Mouse (Mus musculus): Measurements from ENCODE around the gene Rab35. TPM values are rescaled to one million over a fixed set of nuclear protein-coding genes. Genes with fewer than 3 reads are reported as not detected.

Gene Rab35
- polyA plus RNA-seq, 1 experiment from 2014 or later = 17.5 TPM

DNA sequence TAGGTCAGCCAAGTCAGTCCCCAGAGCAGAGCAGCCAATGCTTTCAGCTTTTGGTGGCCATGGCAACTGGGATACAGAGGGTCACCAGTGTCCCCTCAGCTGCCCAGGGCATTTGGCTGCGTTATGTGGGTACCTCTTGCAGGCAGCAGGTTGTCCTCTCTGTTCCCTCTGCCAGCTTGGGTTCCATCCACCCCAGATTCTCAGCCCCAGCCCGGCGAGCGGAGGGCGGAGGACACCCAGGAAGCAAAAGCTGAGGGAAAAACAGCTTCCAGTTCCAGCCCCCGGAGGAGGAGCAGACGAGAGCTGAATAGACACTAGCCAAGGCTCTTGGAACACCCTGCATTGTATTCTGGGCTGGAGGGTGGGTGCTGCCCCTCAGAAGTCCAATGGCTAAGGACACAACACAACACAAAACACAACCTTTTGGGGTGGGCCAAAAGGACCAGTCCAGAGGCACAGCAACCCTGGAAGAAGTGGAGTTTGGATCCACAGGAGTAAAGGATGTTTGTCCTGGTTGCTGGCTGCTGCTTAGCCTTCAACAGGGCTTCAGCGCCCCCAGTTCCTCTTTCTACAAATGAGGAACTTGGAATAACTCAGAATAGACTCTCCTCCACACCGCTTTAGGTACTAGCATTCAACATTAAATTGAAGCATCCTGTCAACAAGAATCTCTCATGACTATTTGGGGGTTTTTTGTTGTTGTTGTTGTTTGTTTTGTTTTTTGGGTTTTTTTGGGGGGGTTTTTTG lies 7.8 kb upstream of the Rab35 start:
- Histone ChIP-seq H3K27me3 (no peaks in the 10 kb centered on the region), H3K9ac (replicated peaks) (0 out of 2 replicates have a peak overlapping the region, but pooled peaks have one; percentile 11), H3K4me1 (no peaks in the 10 kb centered on the region), H3K27ac (replicated peaks) (no peak overlapping the region), H3K4me3 (no peak overlapping the region), H3K4me2 (replicated peaks) (no peak overlapping the region), H3K9me3 (no peaks in the 10 kb centered on the region), H3K36me3 (peaks cover 37% of the 10 kb centered on the region)
- WGBS = 73% methylated on average over 9 of the region's 9 CpGs
- no peak for ATAC-seq (ENCODE audit: low FRiP score, low read depth)

DNA sequence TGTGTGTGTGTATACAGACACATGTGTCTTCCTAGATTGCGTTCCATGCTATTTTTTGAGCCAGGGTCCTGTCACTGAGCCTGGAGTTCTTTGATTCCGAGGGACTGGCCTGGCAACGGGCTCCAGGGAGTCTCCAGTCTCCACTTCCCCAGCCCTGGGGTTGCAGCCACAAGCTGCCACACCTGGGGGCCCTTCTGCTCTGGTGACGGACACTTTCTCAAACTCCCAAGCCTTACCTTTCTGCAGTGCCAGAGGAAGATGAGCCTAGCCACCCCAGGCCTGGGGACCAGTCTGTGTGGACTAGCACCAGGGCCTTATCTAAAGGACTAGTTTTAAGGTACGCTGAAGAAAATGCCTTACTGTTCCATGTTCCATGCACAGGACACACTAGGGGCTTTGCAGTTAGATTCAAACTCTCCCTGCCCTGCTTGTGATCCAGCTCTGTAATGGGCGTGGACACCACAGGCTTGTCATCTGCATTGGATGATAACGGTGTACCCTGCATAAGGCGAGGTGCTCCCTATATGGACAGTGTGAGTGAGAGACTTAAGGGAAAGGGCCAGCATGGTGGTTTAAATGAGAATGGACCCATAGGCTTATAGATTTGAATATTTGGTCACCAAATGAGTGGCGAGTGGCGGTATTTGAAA lies 5.3 kb upstream of the Rab35 start:
- Histone ChIP-seq H3K4me3 (no peak overlapping the region), H3K36me3 (peaks cover 13% of the 10 kb centered on the region), H3K4me1 (peaks cover 3% of the 10 kb centered on the region), H3K9ac (replicated peaks) (no peak overlapping the region), H3K9me3 (no peaks in the 10 kb centered on the region), H3K27me3 (no peaks in the 10 kb centered on the region), H3K27ac (replicated peaks) (no peak overlapping the region), H3K4me2 (replicated peaks) (no peak overlapping the region)
- 90% methylated on average over 10 of the region's 10 CpGs for WGBS
- ATAC-seq (ENCODE audit: low FRiP score, low read depth) = no peak

DNA sequence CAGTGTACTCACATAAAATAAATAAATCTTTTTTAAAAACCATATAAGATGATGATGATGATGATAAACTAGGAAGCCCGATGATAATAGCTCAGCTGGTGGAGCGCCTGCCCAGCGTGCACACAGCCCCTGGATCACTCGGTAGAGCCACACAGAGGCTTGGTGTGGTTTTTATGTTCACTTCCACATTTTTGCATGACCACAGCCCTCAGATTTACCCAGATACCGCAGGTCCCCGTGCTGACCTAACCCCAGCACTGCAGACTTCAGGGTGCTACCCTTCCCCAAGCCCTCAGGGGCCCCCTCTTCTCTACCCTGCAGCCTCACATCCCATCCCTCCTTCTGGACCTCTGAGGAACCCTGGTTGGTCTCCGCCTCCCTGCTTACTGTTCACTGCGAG lies 3.6 kb upstream of the Rab35 start:
- Histone ChIP-seq H3K4me3 (no peak overlapping the region), H3K27me3 (no peaks in the 10 kb centered on the region), H3K4me1 (peaks cover 12% of the 10 kb centered on the region), H3K36me3 (peaks cover 2% of the 10 kb centered on the region; the same call in 1 of the 2 replicates), H3K27ac (replicated peaks) (no peak overlapping the region), H3K4me2 (replicated peaks) (no peak overlapping the region), H3K9me3 (no peaks in the 10 kb centered on the region), H3K9ac (replicated peaks) (no peak overlapping the region)
- no peak for ATAC-seq (ENCODE audit: low FRiP score, low read depth)
- 77% methylated on average over 8 of the region's 8 CpGs for WGBS

DNA sequence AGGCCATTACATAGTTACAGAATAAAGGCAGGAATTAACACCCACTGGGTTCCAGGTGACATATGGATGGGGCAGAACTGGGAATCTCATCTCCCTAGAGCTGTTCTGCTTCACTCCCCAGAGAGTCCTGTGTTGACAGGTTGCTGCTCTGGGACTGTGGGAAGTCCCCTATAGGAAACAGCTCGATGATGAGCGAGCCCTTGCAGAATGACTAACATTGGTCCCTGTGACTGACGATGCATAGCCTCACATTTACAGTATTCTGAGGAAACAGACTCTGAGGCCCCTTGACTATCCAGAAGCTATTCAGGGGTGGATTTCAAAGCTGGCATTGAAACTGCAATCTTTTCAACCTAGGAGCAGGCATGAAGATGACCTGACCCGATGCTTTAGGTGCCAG lies 2.0 kb upstream of the Rab35 start:
- Histone ChIP-seq H3K4me3 (no peak overlapping the region), H3K36me3 (no peaks in the 10 kb centered on the region), H3K9ac (replicated peaks) (no peak overlapping the region), H3K9me3 (no peaks in the 10 kb centered on the region), H3K27me3 (no peaks in the 10 kb centered on the region), H3K4me2 (replicated peaks) (no peak overlapping the region), H3K4me1 (peaks cover 24% of the 10 kb centered on the region), H3K27ac (replicated peaks) (no peak overlapping the region)
- WGBS = 84% methylated on average over 4 of the region's 4 CpGs
- ATAC-seq (ENCODE audit: low FRiP score, low read depth) = no peak

DNA sequence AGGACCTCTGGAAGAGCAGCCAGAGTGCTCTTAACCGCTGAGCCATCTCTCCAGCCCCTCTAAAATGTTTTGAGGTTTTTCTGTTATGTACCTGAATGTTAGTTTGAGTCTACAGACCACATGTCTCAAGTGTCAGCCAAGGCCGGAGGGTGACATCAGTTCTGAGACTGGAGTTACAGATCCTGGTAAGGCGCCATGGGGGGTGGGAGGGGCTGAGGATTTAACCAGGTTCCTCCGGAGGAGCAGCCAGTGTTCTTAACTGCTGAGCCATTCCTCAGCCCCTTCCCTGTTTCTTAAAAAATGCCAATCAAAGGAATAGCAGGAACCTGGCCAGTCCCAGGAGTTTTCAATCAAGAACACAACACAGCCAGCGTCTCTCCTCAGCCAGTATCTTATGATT lies 1.4 kb upstream of the Rab35 start:
- H3K9me3 ChIP-seq = no peaks in the 10 kb centered on the region
- no peak for ATAC-seq (ENCODE audit: low FRiP score, low read depth)
- H3K27ac ChIP-seq (replicated peaks) = no peak overlapping the region
- 41% methylated on average over 5 of the region's 5 CpGs for WGBS
- peak overlapping the region; percentile 82; the same call in 1 of the 2 replicates for H3K4me2 ChIP-seq (replicated peaks)
- H3K4me3 ChIP-seq = no peak overlapping the region
- H3K9ac ChIP-seq (replicated peaks) = no peak overlapping the region
- H3K36me3 ChIP-seq = no peaks in the 10 kb centered on the region
- peaks cover 25% of the 10 kb centered on the region for H3K4me1 ChIP-seq
- H3K27me3 ChIP-seq = no peaks in the 10 kb centered on the region

DNA sequence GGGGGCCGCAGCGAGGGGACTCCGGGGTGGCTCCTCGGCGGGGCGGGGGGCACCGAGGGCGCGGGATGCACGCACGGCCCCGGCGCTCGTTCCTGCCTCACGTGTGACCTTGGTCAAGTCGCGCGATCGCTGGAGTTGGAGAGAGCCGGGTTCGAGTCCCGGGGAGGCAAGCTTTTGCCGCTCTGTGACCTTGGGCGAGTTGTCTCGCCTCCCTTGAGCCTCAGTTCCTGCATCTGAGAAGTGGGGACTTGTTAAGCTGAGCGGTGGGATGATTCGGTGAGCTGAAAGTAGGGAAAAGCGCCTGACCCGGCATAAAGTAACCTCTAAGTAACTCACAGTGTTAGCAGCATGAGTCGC lies 628 bp downstream of the Rab35 start:
- ATAC-seq (ENCODE audit: low FRiP score, low read depth) = no peak

DNA sequence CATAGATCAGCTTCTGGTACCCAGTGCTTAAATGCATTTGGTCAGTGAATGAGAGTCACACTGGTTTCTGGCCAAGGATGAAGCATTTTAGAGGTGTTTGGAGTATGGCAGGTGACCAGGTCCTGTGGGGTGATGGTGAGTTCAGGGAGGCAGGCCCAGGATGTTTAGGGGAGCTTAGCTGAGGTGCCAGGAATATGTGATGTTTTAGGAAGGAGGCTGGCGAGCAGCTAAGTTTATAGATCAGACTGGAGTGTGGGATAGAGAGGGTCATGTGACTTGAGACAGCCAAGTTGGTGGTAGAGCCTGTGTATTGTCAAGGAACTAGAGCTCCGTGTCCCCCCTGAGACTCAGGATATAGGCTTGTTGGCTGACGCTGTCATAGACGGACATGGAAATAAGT lies 1.4 kb downstream of the Rab35 start:
- H3K9ac ChIP-seq (replicated peaks) = peak overlapping the region; percentile 90
- no peak overlapping the region for H3K27ac ChIP-seq (replicated peaks)
- H3K4me2 ChIP-seq (replicated peaks) = peak overlapping the region; percentile 71
- H3K9me3 ChIP-seq = no peaks in the 10 kb centered on the region
- no peak for ATAC-seq (ENCODE audit: low FRiP score, low read depth)
- H3K4me3 ChIP-seq = peak overlapping the region; percentile 88
- peaks cover 25% of the 10 kb centered on the region for H3K4me1 ChIP-seq
- H3K36me3 ChIP-seq = 0 out of 2 replicates have a peak, but pooled peaks cover 7% of the 10 kb centered on the region
- H3K27me3 ChIP-seq = no peaks in the 10 kb centered on the region
- 70% methylated on average over 4 of the region's 4 CpGs for WGBS

More for the DNA sequence above, 628 bp downstream of the Rab35 start:
- Histone ChIP-seq H3K4me1 (peaks cover 25% of the 10 kb centered on the region), H3K9ac (replicated peaks) (peak overlapping the region; percentile 90), H3K9me3 (no peaks in the 10 kb centered on the region), H3K36me3 (0 out of 2 replicates have a peak, but pooled peaks cover 1% of the 10 kb centered on the region), H3K27me3 (no peaks in the 10 kb centered on the region), H3K4me2 (replicated peaks) (peak overlapping the region; percentile 71), H3K27ac (replicated peaks) (peak overlapping the region; percentile 91), H3K4me3 (peak overlapping the region; percentile 88)
- 2% methylated on average over 30 of the region's 30 CpGs for WGBS

DNA sequence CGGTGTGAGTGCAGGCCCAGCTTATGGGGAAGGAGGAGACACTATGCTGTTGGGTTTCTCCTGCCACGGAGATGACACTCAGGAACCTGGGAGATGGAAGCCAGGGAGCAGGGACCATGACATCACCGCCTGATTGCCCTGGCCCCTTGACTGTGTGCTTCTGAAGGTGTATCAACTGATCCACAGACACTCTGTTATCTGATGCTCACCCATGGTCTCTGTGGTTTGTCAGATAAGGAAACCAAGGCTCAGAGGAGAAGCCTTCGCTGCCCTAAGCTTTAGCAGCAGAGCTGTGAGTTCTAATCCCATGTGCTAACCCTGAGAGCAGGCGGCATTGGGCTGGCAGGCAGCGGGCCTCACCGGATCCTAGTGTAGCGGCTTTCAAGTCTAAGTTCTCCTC lies 2.3 kb downstream of the Rab35 start:
- no peaks in the 10 kb centered on the region for H3K9me3 ChIP-seq
- H3K27me3 ChIP-seq = no peaks in the 10 kb centered on the region
- 94% methylated on average over 8 of the region's 8 CpGs for WGBS
- no peak overlapping the region for H3K4me2 ChIP-seq (replicated peaks)
- H3K4me3 ChIP-seq = no peak overlapping the region
- peaks cover 25% of the 10 kb centered on the region for H3K4me1 ChIP-seq
- H3K36me3 ChIP-seq = peaks cover 17% of the 10 kb centered on the region
- H3K27ac ChIP-seq (replicated peaks) = no peak overlapping the region
- H3K9ac ChIP-seq (replicated peaks) = no peak overlapping the region
- no peak for ATAC-seq (ENCODE audit: low FRiP score, low read depth)

DNA sequence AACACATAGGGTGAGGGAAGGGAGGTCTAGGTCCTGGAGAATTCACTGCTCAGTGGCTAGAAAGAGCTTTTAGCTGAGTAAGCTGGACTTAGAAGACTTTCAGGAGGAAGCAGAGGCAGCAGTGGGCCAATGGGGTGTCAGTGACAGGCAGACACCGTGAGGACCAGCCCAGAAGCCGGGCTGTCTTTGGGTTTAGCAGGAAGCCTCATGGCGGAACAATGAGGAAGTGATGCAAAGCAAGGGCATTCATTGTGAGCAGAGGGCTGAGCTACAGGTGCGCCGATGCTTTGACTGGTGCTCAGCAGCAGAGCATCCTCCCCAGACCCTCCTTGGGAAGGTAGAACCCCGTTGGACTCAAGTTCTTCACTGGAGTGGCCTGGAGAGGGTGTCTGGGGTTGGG lies 3.8 kb downstream of the Rab35 start:
- Histone ChIP-seq H3K9ac (replicated peaks) (no peak overlapping the region), H3K36me3 (peaks cover 32% of the 10 kb centered on the region), H3K27me3 (no peaks in the 10 kb centered on the region), H3K9me3 (no peaks in the 10 kb centered on the region), H3K4me1 (peaks cover 25% of the 10 kb centered on the region), H3K4me2 (replicated peaks) (no peak overlapping the region), H3K4me3 (no peak overlapping the region), H3K27ac (replicated peaks) (no peak overlapping the region)
- ATAC-seq (ENCODE audit: low FRiP score, low read depth) = no peak
- 83% methylated on average over 6 of the region's 6 CpGs for WGBS

DNA sequence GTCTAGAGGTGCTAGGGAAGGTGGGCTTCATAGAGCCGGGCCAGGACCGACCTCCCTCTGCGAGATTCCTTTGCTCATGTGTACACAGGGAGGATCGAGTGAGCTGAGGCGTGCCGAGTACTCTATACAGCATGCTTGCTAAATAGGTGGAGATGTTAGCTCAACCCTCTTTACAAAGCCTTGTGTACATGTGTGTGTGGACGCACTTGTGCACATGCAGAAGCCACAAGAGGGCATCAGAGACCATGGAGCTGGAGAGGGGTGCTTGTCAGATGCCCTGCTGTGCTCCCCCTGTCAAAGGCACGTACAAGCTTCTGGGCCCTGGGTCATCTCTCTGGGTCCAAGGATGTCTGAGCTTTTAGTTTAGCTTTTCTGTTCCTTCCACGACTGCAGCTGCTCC lies 12.5 kb downstream of the Rab35 start:
- ATAC-seq (ENCODE audit: low FRiP score, low read depth) = no peak
- no peaks in the 10 kb centered on the region for H3K4me1 ChIP-seq
- H3K27me3 ChIP-seq = no peaks in the 10 kb centered on the region
- no peak overlapping the region for H3K9ac ChIP-seq (replicated peaks)
- no peak overlapping the region for H3K27ac ChIP-seq (replicated peaks)
- 85% methylated on average over 9 of the region's 9 CpGs for WGBS
- H3K4me3 ChIP-seq = no peak overlapping the region
- H3K9me3 ChIP-seq = no peaks in the 10 kb centered on the region
- H3K36me3 ChIP-seq = peaks cover 79% of the 10 kb centered on the region
- H3K4me2 ChIP-seq (replicated peaks) = no peak overlapping the region

DNA sequence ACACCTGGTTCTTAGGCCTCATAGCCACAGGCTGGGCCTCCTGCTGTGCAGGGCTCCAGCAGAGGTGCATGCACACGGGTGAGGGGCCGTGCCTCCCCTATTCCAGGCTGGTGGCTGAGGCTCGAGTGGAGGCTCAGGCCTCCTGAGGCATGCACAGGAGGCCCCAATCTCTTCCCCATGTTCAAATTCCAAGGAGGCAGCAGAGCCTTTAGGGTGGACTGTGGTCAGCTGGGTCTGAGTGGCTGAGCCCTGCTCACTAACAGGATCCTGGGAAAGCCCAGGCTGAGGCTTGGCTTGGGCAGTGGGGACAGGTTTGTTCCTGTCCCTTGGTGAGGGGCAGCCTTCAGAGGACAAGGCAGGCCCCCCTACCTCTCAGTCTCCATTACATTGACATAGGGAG lies 17.2 kb downstream of the Rab35 start:
- Histone ChIP-seq H3K4me2 (replicated peaks) (no peak overlapping the region), H3K36me3 (peaks cover 39% of the 10 kb centered on the region), H3K9me3 (no peaks in the 10 kb centered on the region), H3K4me3 (no peak overlapping the region), H3K27ac (replicated peaks) (0 out of 2 replicates have a peak overlapping the region, but pooled peaks have one; percentile 39), H3K27me3 (no peaks in the 10 kb centered on the region), H3K9ac (replicated peaks) (no peak overlapping the region), H3K4me1 (peaks cover 16% of the 10 kb centered on the region)
- 69% methylated on average over 3 of the region's 3 CpGs for WGBS
- ATAC-seq (ENCODE audit: low FRiP score, low read depth) = no peak

DNA sequence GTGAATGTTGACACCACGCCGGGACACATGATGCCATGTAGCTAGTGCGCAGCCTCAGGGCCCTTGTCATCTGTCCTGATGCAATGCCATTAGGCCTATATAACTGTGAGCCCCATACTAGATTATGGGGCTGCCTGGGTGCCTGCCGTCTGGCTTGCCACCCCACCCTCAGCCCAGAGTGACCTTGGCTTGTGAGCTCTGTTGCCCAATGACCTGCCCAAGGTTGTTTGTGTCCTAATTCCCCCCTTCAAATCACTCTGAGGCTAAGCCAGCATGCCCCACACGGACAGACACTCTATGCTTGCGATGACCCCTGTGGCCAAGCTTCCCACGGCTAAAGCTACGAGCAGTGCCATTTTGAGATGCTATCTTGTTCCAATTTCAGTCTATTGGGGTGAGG lies 18.0 kb downstream of the Rab35 start:
- no peak for ATAC-seq (ENCODE audit: low FRiP score, low read depth)
- no peaks in the 10 kb centered on the region for H3K9me3 ChIP-seq
- no peak overlapping the region for H3K27ac ChIP-seq (replicated peaks)
- WGBS = 92% methylated on average over 8 of the region's 8 CpGs
- H3K4me2 ChIP-seq (replicated peaks) = no peak overlapping the region
- H3K27me3 ChIP-seq = no peaks in the 10 kb centered on the region
- no peak overlapping the region for H3K9ac ChIP-seq (replicated peaks)
- no peak overlapping the region for H3K4me3 ChIP-seq
- peaks cover 31% of the 10 kb centered on the region for H3K36me3 ChIP-seq
- peaks cover 16% of the 10 kb centered on the region for H3K4me1 ChIP-seq
